Mouse (Mus musculus) heart, embryonic 14.5 days (tissue): ENCODE measurements around the gene Slc12a7. TPM values are rescaled to one million over a fixed set of nuclear protein-coding genes. Genes with fewer than 3 reads are reported as not detected.
A peak's percentile ranks its signal among the peaks of the same experiment; 100 is the strongest.

ENCODE experiments used
- ATAC-seq: fragments of 200-750 bp; cut with Nextera tagmentation; 2 replicates; pipeline ENCODE4 v1.8.0; 2017; ENCODE audit warnings: low read depth, moderate TSS enrichment; ENCODE audit not compliant: insufficient number of reproducible peaks, insufficient read depth, low FRiP score
- H3K27ac ChIP-seq, 2 experiments: fragments of 200-500 bp in 1 of 2; fragments of 300-500 bp in 1 of 2; sonication (generic) in 1 of 2; replicated peaks in 1 of 2; 2 replicates each; pipeline ENCODE4 v1.5.1; 2012 to 2014; ENCODE audit warnings: low read depth in 2 of 2, low read length in 2 of 2, control low read depth in 1 of 2, mild to moderate bottlenecking in 1 of 2, mixed read lengths in 1 of 2; ENCODE audit not compliant: control insufficient read depth in 1 of 2, insufficient read depth in 1 of 2
- H3K27me3 ChIP-seq: fragments of 300-500 bp; sonication (generic); 2 replicates; pipeline ENCODE4 v1.6.1; 2014; ENCODE audit warnings: mild to moderate bottlenecking, low read length, control low read depth; ENCODE audit not compliant: control insufficient read depth, insufficient read depth
- H3K36me3 ChIP-seq: fragments of 300-500 bp; sonication (generic); 2 replicates; pipeline ENCODE4 v1.6.1; 2014; ENCODE audit warnings: mild to moderate bottlenecking, control low read depth, low read length, mixed read lengths; ENCODE audit not compliant: control insufficient read depth, insufficient read depth
- H3K4me1 ChIP-seq, 2 experiments: fragments of 200-500 bp in 1 of 2; fragments of 300-500 bp in 1 of 2; sonication (generic) in 1 of 2; 2 replicates each; pipeline ENCODE4 v1.6.1; 2012 to 2014; ENCODE audit warnings: low read length in 2 of 2, control low read depth in 1 of 2, mixed read lengths in 1 of 2; ENCODE audit not compliant: control insufficient read depth in 2 of 2, insufficient read depth in 2 of 2
- H3K4me2 ChIP-seq: fragments of 300-500 bp; sonication (generic); 2 replicates; pipeline ENCODE4 v1.6.1; 2014; ENCODE audit warnings: mild to moderate bottlenecking, low read length
- H3K4me3 ChIP-seq, 2 experiments: fragments of 200-500 bp in 1 of 2; fragments of 300-500 bp in 1 of 2; sonication (generic) in 1 of 2; 2 replicates each; pipeline ENCODE4 v1.5.1; 2012 to 2014; ENCODE audit warnings: low read length in 2 of 2, mild to moderate bottlenecking in 2 of 2, control low read depth in 1 of 2, low read depth in 1 of 2, moderate library complexity in 1 of 2; ENCODE audit not compliant: control insufficient read depth in 1 of 2, insufficient read depth in 1 of 2
- H3K9ac ChIP-seq: fragments of 300-500 bp; sonication (generic); 2 replicates; pipeline ENCODE4 v1.6.1; 2014; ENCODE audit warnings: mild to moderate bottlenecking, low read length
- H3K9me3 ChIP-seq: fragments of 300-500 bp; sonication (generic); 2 replicates; pipeline ENCODE4 v1.6.1; 2016; ENCODE audit warnings: low read length, control low read depth; ENCODE audit not compliant: control insufficient read depth
- WGBS: fragments of 180-500 bp; shearing (Covaris S2); extraction: QIAGEN DNeasy Blood & Tissue Kit; methylation state at CpG from one replicate; pipeline ENCODE4 v1.1.7; 2014; 5-methylcytosine and 5-hydroxymethylcytosine counted together
- polyA plus RNA-seq: library from polyadenylated mRNA; unstranded; fragments of >200 nt; fragmentation: Nextera tagmentation; extraction: Ambion mirVana; gene quantifications from 2 replicates; pipeline ENCODE4 v1.2.1, GENCODE M21; 2014

The Slc12a7 gene
- polyA plus RNA-seq, 1 experiment from 2014 or later = 39.4 TPM

DNA sequence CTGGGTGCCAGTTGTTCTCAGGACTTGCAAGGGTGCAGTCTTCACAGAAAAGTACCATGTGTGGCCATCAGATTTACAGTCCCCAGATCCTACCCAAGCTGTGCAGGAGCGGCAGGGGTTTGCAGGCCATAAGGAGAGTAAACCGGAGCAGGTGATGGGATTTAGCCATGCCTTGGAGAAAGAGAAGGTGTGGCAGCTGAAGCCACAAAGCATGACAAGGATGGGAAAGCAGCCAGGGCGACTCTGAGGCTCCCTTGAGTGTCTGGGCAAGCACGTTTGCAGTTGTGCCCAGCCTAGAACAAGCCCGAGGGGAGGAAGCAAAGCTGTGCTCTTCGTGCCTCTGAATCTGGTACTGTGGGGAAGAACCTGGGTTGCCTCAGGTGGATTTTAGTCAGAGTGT, 17.5 kb downstream of the Slc12a7 start:
- H3K4me3 ChIP-seq = no peak overlapping the region
- H3K4me2 ChIP-seq = no peak overlapping the region
- no peaks in the 10 kb centered on the region for H3K36me3 ChIP-seq
- H3K27ac ChIP-seq = no peak overlapping the region
- H3K4me1 ChIP-seq = peaks cover 1% of the 10 kb centered on the region in 2 experiments; a peak in 1 of 4 replicates
- no peaks in the 10 kb centered on the region for H3K9me3 ChIP-seq
- no peak for ATAC-seq
- no peaks in the 10 kb centered on the region for H3K27me3 ChIP-seq
- 71% methylated on average over 6 of the region's 6 CpGs for WGBS
- no peak overlapping the region for H3K9ac ChIP-seq

GRCm38 (mm10) chr13:73751284-73751683, 18.4 kb downstream of the Slc12a7 start:
- Histone ChIP-seq H3K4me2 (no peak overlapping the region), H3K9ac (no peak overlapping the region), H3K27me3 (no peaks in the 10 kb centered on the region), H3K27ac (no peak overlapping the region), H3K4me1 (peaks cover 8 to 9% of the 10 kb centered on the region in 2 experiments; a peak in 3 of 4 replicates), H3K9me3 (no peaks in the 10 kb centered on the region), H3K4me3 (no peak overlapping the region), H3K36me3 (no peaks in the 10 kb centered on the region)
- 90% methylated on average over 3 of the region's 3 CpGs for WGBS
- ATAC-seq = no peak

GRCm38 (mm10) chr13:73755809-73756208, 22.9 kb downstream of the Slc12a7 start:
- Histone ChIP-seq H3K27me3 (no peaks in the 10 kb centered on the region), H3K4me3 (no peak overlapping the region), H3K36me3 (no peaks in the 10 kb centered on the region), H3K9me3 (no peaks in the 10 kb centered on the region), H3K9ac (no peak overlapping the region), H3K27ac (peak overlapping the region; percentile 7 to 58; a peak in 3 of 4 replicates), H3K4me2 (no peak overlapping the region), H3K4me1 (peaks cover 18 to 31% of the 10 kb centered on the region in 2 experiments)
- WGBS = 34% methylated on average over 3 of the region's 3 CpGs
- ATAC-seq = peak; percentile 56; the same call in 1 of the 2 replicates

GRCm38 (mm10) chr13:73756916-73757315, 24.0 kb downstream of the Slc12a7 start:
- H3K4me1 ChIP-seq = peaks cover 18 to 31% of the 10 kb centered on the region in 2 experiments
- H3K4me3 ChIP-seq = no peak overlapping the region
- no peaks in the 10 kb centered on the region for H3K36me3 ChIP-seq
- H3K27me3 ChIP-seq = no peaks in the 10 kb centered on the region
- 71% methylated on average over 2 of the region's 2 CpGs for WGBS
- H3K27ac ChIP-seq = no peak overlapping the region
- H3K4me2 ChIP-seq = no peak overlapping the region
- H3K9me3 ChIP-seq = no peaks in the 10 kb centered on the region
- no peak overlapping the region for H3K9ac ChIP-seq
- ATAC-seq = no peak

GRCm38 (mm10) chr13:73757362-73757761, 24.5 kb downstream of the Slc12a7 start:
- no peaks in the 10 kb centered on the region for H3K27me3 ChIP-seq
- peak overlapping the region in 1 of 2 experiments; percentile 74; a peak in 2 of 4 replicates for H3K27ac ChIP-seq
- H3K4me3 ChIP-seq = no peak overlapping the region
- ATAC-seq = no peak
- no peak overlapping the region for H3K9ac ChIP-seq
- H3K4me2 ChIP-seq = no peak overlapping the region
- peaks cover 18 to 31% of the 10 kb centered on the region in 2 experiments for H3K4me1 ChIP-seq
- H3K36me3 ChIP-seq = no peaks in the 10 kb centered on the region
- H3K9me3 ChIP-seq = no peaks in the 10 kb centered on the region

- no peak overlapping the region for H3K4me2 ChIP-seq
- no peak overlapping the region for H3K9ac ChIP-seq
- H3K4me1 ChIP-seq = peaks cover 18 to 35% of the 10 kb centered on the region in 2 experiments
- no peaks in the 10 kb centered on the region for H3K27me3 ChIP-seq
- H3K9me3 ChIP-seq = no peaks in the 10 kb centered on the region
- no peaks in the 10 kb centered on the region for H3K36me3 ChIP-seq
- WGBS = 63% methylated on average over 3 of the region's 3 CpGs
- peak overlapping the region in 1 of 2 experiments; percentile 74; a peak in 2 of 4 replicates for H3K27ac ChIP-seq
- ATAC-seq = no peak
- H3K4me3 ChIP-seq = no peak overlapping the region
Measured at GRCm38 (mm10) chr13:73759596-73759995, 26.7 kb downstream of the Slc12a7 start.

DNA sequence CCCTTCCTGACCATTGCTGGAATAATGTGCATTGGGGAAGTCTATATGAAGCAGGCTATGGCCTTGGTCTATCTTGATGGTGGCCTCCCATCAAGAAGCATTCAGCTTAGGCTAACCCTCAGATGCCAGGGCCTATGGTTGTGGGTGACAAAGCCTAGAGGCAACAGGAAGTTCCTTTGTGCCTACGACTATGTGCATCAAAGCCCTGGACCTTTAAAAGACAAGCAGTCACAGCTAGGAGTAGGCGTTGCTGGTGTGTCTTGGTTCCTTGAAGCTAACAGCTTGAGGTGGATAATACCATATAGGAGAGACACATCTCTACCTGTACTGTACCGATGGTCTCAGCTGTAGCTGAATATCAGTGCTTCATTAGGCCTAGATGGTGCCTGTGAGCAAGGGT, 27.2 kb downstream of the Slc12a7 start:
- Histone ChIP-seq H3K27me3 (no peaks in the 10 kb centered on the region), H3K9ac (no peak overlapping the region), H3K4me2 (no peak overlapping the region), H3K4me1 (peaks cover 21 to 41% of the 10 kb centered on the region in 2 experiments), H3K27ac (0 out of 4 replicates have a peak overlapping the region, but pooled peaks of 1 of the 2 experiments have one; percentile 74), H3K9me3 (no peaks in the 10 kb centered on the region), H3K36me3 (no peaks in the 10 kb centered on the region), H3K4me3 (no peak overlapping the region)
- ATAC-seq = no peak
- 82% methylated on average over 3 of the region's 3 CpGs for WGBS

- Histone ChIP-seq H3K27me3 (no peaks in the 10 kb centered on the region), H3K9ac (peak overlapping the region; percentile 65; the same call in 1 of the 2 replicates), H3K27ac (peak overlapping the region; percentile 15 to 92; a peak in 3 of 4 replicates), H3K4me2 (peak overlapping the region; percentile 93), H3K4me1 (peaks cover 28 to 54% of the 10 kb centered on the region in 2 experiments), H3K4me3 (peak overlapping the region; percentile 74 to 81; a peak in 3 of 4 replicates), H3K9me3 (no peaks in the 10 kb centered on the region), H3K36me3 (no peaks in the 10 kb centered on the region)
- peak; percentile 4; the same call in 1 of the 2 replicates for ATAC-seq
- WGBS = 43% methylated on average over 6 of the region's 6 CpGs
Measured at GRCm38 (mm10) chr13:73762938-73763337, 30.0 kb downstream of the Slc12a7 start.
